Mouse (Mus musculus) spleen, adult 2 months (tissue): ENCODE data around the gene Gm5431. TPM values are rescaled to one million over a fixed set of nuclear protein-coding genes. Genes with fewer than 3 reads are reported as not detected.
A peak's percentile ranks its signal among the peaks of the same experiment; 100 is the strongest.

ENCODE experiments used
- DNase-seq, 2 experiments: peaks; one replicate each; pipeline versions ENCODE4 v3.0.0 to v3.0.0-alpha.2; 2012 to 2021; ENCODE audit warnings: low spot score in 2 of 2, low read depth in 1 of 2
- H3K27ac ChIP-seq: fragments of 200-500 bp; 2 replicates; pipeline ENCODE4 v1.5.1; 2012; ENCODE audit warnings: low read length, inconsistent platforms; ENCODE audit not compliant: insufficient read depth
- H3K27me3 ChIP-seq: fragments of 200-500 bp; 2 replicates; pipeline ENCODE4 v1.6.1; 2012; ENCODE audit warnings: mild to moderate bottlenecking, moderate library complexity, low read length, inconsistent platforms; ENCODE audit not compliant: control insufficient read depth, insufficient read depth
- H3K36me3 ChIP-seq: fragments of 200-500 bp; 2 replicates; pipeline ENCODE4 v1.6.1; 2012; ENCODE audit warnings: mild to moderate bottlenecking, low read length, inconsistent platforms; ENCODE audit not compliant: control insufficient read depth, insufficient read depth
- H3K4me1 ChIP-seq: fragments of 200-500 bp; 2 replicates; pipeline ENCODE4 v1.6.1; 2011; ENCODE audit warnings: inconsistent platforms; ENCODE audit not compliant: control insufficient read depth, insufficient read depth, insufficient read length
- H3K4me3 ChIP-seq: fragments of 200-500 bp; 2 replicates; pipeline ENCODE4 v1.5.1; 2011; ENCODE audit warnings: mild to moderate bottlenecking, inconsistent platforms; ENCODE audit not compliant: insufficient read depth, insufficient read length; ENCODE audit errors: extremely low read depth
- CTCF ChIP-seq: fragments of 200-500 bp; IDR thresholded peaks from 2 replicates; pipeline ENCODE4 v1.5.1; 2011; ENCODE audit warnings: mild to moderate bottlenecking, inconsistent platforms; ENCODE audit not compliant: insufficient read depth, insufficient read length, insufficient replicate concordance; ENCODE audit errors: extremely low read depth
- POLR2A ChIP-seq: fragments of 200-500 bp; IDR thresholded peaks from 2 replicates; pipeline ENCODE4 v1.6.1; 2011; ENCODE audit warnings: low read depth, low read length, inconsistent platforms
- WGBS: fragments of 180-500 bp; shearing (Covaris S2); methylation state at CpG from one replicate; pipeline ENCODE4 v1.1.7; 2018; 5-methylcytosine and 5-hydroxymethylcytosine counted together
- polyA plus RNA-seq: library from polyadenylated mRNA; depleted of rRNA; stranded (reverse); fragments of >200 nt; gene quantifications from 2 replicates; pipeline ENCODE4 v1.2.3, GENCODE M21; 2012

The Gm5431 gene
- polyA plus RNA-seq, 1 experiment, result 0.37 TPM

- Histone ChIP-seq H3K27me3 (no peaks in the 10 kb centered on the region), H3K4me1 (peaks cover 28% of the 10 kb centered on the region; the same call in 1 of the 2 replicates), H3K27ac (peak overlapping the region; percentile 5; the same call in 1 of the 2 replicates), H3K36me3 (peaks cover 6% of the 10 kb centered on the region), H3K4me3 (no peak overlapping the region)
- DNase-seq, result no peak
- WGBS, result 66% methylated on average over 13 of the region's 13 CpGs
- TF ChIP-seq CTCF, result no peak
- TF ChIP-seq POLR2A, result no peak
These were observed 56.7 kb downstream of the Gm5431 start for GRCm38 (mm10) chr11:48845244-48845815.

DNA sequence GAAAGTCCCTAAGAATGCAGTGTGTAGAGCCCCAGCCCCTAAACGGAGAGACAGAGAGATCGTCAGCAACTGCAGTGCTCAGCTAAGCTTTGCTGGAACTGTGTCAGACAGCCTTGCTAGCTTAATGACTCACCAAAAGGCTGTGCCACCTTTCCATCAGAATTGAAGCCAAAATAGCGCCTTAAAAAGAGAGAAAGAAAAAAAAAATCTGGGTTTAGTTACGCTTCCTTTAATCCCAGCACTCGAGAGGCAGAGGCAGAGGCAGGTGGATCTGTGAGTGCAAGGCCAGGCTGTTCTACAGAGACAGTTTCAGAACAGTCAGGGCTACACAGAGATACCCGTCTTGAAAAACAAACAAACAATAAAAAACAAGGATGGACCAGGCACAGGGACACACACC lies 57.7 kb downstream of the Gm5431 start:
- Histone ChIP-seq H3K36me3 (peaks cover 3% of the 10 kb centered on the region), H3K4me1 (peaks cover 32% of the 10 kb centered on the region; the same call in 1 of the 2 replicates), H3K27ac (0 out of 2 replicates have a peak overlapping the region, but pooled peaks have one; percentile 2), H3K27me3 (no peaks in the 10 kb centered on the region), H3K4me3 (no peak overlapping the region)
- 82% methylated on average over 6 of the region's 6 CpGs for WGBS
- TF ChIP-seq CTCF, result no peak
- no peak for TF ChIP-seq POLR2A
- no peak for DNase-seq

GRCm38 (mm10) chr11:48843202-48843601 lies 58.8 kb downstream of the Gm5431 start:
- Histone ChIP-seq H3K27ac (peak overlapping the region; percentile 84), H3K4me3 (no peak overlapping the region), H3K4me1 (peaks cover 32% of the 10 kb centered on the region; the same call in 1 of the 2 replicates), H3K27me3 (no peaks in the 10 kb centered on the region), H3K36me3 (peaks cover 3% of the 10 kb centered on the region)
- TF ChIP-seq CTCF (no peak), POLR2A (no peak)
- 73% methylated on average over 11 of the region's 11 CpGs for WGBS
- DNase-seq, result peak; percentile 53 to 73

DNA sequence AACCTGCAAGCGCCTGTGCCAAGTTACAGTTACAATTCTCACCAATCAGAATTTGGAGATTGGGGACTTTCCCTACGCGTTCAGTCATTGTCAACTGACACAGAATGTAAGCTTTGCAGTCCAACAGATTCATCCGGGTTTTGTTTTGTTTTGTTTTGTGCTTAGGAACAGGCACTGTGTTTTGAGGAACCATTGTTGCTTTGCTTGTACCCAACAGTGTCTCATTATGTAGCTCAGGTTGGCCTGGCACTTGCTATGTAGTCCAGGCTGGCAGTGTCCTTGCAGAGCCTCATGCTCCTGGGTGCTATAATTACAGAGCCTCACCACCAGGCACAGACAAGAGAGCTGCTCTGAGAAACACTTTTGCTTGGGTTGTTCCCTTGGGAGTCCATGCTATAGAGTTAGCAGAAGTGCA lies 59.6 kb downstream of the Gm5431 start:
- peaks cover 3% of the 10 kb centered on the region for H3K36me3 ChIP-seq
- DNase-seq, result peak in 1 of 2 experiments; percentile 78
- 52% methylated on average over 4 of the region's 4 CpGs for WGBS
- H3K4me3 ChIP-seq, result no peak overlapping the region
- no peaks in the 10 kb centered on the region for H3K27me3 ChIP-seq
- peaks cover 32% of the 10 kb centered on the region; the same call in 1 of the 2 replicates for H3K4me1 ChIP-seq
- no peak for TF ChIP-seq CTCF
- TF ChIP-seq POLR2A, result no peak
- H3K27ac ChIP-seq, result peak overlapping the region; percentile 84

GRCm38 (mm10) chr11:48841213-48841612 lies 60.8 kb downstream of the Gm5431 start:
- Histone ChIP-seq H3K4me3 (no peak overlapping the region), H3K27ac (peak overlapping the region; percentile 84), H3K4me1 (peaks cover 32% of the 10 kb centered on the region; the same call in 1 of the 2 replicates), H3K36me3 (peaks cover 3% of the 10 kb centered on the region), H3K27me3 (no peaks in the 10 kb centered on the region)
- TF ChIP-seq CTCF (no peak), POLR2A (no peak)
- DNase-seq, result no peak
- 79% methylated on average over 5 of the region's 5 CpGs for WGBS

DNA sequence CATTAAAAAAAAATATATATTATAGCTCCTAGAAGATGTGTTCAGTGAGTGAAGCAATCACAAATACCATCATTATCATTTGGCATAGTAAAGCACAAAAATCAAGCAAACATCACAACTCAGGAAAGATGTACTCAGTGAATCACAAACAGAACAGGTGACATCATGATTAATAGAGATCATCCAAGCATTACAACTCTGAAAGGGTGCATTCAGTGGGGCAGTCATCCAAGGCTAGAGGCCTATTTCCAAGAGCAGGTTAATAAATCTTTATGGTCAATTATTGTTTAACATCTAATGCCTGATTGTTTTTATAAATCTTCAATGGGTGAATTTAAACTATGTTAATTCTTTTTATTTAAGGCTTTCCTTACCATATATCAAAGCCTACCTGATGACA lies 61.2 kb downstream of the Gm5431 start:
- H3K4me3 ChIP-seq, result no peak overlapping the region
- no peak for DNase-seq
- H3K27me3 ChIP-seq, result no peaks in the 10 kb centered on the region
- peaks cover 32% of the 10 kb centered on the region; the same call in 1 of the 2 replicates for H3K4me1 ChIP-seq
- H3K36me3 ChIP-seq, result peaks cover 3% of the 10 kb centered on the region
- no peak overlapping the region for H3K27ac ChIP-seq
- TF ChIP-seq POLR2A, result no peak
- no peak for TF ChIP-seq CTCF
